Mouse (Mus musculus) left cerebral cortex, postnatal 10 days (tissue): Measurements from ENCODE around the gene Klc4. TPM values are rescaled to one million over a fixed set of nuclear protein-coding genes. Genes with fewer than 3 reads are reported as not detected.

Experiments
- DNase-seq, 2 experiments: peaks; one replicate each; pipeline ENCODE4 v3.0.0; 2021 to 2022; ENCODE audit warnings: low spot score in 2 of 2, mixed read lengths in 1 of 2; ENCODE audit errors: extremely low spot score in 1 of 2
- intact Hi-C: fragments of 180-260 bp; cut with DNase I; formaldehyde crosslinking; loops from one replicate; pipeline ENCODE4 v1.15.1; 2025
- total RNA-seq, 2 experiments: library from RNA; stranded (reverse); gene quantifications; 2 replicates each; pipeline ENCODE4 v1.2.3; 2021

The Klc4 gene
- 10 to 100 TPM; 14.7 to 15.0 TPM for total RNA-seq

- DNase-seq = peak; percentile 98 to 99
- intact Hi-C loops = loop anchor here (5.0 kb wide), 1 partner anchor 93 kb away; no protein-coding TSS in a partner anchor
These were observed at the start of gene Klc4, which contains the start of gene Mrpl2 for GRCm38 (mm10) chr17:46645561-46646321. Gene Klc4 (minus strand): TSS chr17:46646022. Gene Mrpl2 (plus strand): TSS chr17:46646229.

GRCm38 (mm10) chr17:46694517-46695063, 48.8 kb upstream of the Klc4 start:
- intact Hi-C loops = no loop called here
- no peak for DNase-seq

DNA sequence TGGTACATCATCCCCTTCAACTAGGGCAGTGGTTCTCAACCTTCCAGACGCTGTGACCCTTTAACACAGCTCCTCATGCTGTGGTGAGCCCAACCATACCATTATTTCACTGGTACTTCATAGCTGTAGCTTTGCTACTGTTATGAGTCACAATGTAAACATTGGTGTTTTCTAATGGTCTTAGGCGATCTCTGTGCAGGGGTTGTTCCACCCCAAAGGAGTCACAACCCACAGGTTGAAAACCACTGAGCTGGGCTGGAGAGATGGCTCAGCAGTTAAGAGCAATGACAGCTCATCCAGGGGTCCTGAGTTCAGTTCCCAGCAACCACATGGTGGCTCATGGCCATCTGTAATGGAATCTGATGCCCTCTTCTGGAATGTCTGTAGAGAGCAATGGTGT, 45.6 kb upstream of the Klc4 start:
- no peak for DNase-seq
- intact Hi-C loops = no loop called here

DNA sequence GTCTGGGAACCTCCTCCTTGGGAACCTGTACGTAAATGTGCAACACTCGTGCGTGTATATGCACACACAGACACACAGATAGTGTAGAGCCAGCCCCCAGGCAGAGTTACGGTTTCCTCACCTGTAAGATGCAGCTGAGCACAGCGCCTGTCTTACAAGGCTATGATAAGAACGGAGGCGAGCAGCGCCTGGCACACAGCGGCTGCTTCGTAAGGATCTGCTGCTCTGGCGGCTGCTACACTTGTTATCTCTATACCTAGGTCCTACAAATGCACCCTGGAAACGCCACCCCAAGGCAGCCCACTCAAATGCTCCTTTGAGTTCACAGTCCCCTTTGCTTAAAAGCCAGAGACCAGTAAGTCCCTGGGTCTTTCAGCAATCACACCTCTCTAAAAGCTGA, 44.8 kb upstream of the Klc4 start:
- no peak for DNase-seq
- intact Hi-C loops = no loop called here

DNA sequence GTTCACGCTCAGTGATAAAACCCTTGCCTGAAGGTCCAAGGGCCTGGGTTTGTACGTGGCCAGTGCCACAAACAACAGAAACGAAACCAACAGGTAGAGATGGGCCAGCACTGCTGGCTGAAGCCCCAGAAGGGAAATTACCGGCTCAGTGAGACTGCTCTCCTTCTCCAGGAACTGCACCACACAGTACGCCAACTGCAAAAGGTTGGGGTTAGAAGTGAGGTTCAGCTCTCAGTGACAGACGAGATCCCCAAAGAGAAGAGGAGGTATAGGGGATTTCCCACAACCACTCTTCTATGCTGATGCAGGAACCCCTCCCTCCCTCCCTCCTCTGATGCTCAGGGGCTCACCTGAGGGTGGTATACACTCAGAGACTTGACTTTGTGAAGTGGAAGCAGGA, 40.1 kb upstream of the Klc4 start:
- DNase-seq = no peak
- intact Hi-C loops = no loop called here

GRCm38 (mm10) chr17:46682654-46683389, 37.0 kb upstream of the Klc4 start:
- intact Hi-C loops = no loop called here

DNA sequence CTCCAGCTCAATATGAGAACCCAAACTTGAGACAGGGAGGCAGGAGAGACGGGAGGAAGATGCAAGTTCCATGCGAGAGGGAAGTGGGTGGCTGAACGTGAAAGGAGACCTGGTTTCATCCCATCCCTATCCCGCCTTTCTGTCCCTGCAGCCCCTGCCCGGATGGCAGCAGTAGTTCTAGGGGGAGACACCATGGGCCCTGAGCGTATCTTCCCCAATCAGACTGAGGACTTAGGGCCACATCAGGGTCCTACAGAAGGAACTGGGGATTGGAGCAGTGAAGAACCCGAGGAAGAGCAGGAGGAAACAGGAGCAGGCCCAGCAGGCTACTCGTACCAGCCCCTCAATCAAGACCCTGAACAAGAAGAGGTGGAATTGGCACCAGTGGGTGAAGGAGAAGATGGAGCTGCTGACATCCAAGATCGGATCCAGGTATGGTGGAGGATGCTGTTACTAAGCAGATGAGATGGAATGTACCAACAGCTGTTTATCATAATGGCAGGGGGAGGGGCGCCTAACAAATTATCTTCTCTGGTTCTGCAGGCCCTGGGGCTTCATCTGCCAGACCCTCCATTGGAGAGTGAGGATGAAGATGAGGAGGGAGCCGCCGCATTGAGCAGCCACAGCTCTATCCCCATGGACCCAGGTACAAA, 35.8 kb upstream of the Klc4 start:
- intact Hi-C loops = no loop called here
- DNase-seq = no peak

More at GRCm38 (mm10) chr17:46682654-46683389, 37.0 kb upstream of the Klc4 start:
- DNase-seq = peak in 1 of 2 experiments; percentile 60

- intact Hi-C loops = no loop called here
- peak; percentile 97 to 99 for DNase-seq
These were observed 35.0 kb upstream of the Klc4 start, which contains the start of gene Klhdc3 for GRCm38 (mm10) chr17:46680760-46681373. Gene Klhdc3 (minus strand): TSS chr17:46680914.

GRCm38 (mm10) chr17:46679843-46680759, 34.3 kb upstream of the Klc4 start:
- intact Hi-C loops = no loop called here
- peak in 1 of 2 experiments; percentile 79 for DNase-seq

DNA sequence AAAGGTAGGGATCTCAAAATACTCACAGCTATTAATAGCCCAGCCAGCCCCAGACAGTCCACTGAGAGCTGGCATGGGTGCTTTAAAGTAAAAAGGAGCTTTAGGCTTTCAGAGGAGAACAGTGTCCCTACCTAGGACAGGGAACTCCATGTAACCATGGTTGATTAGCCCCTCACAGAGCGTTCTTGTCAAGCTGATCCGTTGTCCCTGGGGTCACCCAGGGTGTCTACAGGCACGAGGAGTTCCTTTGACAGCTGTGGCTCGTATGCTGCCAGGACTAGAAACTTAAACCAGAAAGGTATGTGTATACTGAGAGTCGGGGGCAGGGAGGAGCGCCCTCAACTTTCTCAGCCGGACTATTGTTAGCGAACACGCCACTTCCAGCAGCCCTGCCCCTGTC, 33.1 kb upstream of the Klc4 start:
- intact Hi-C loops = no loop called here
- DNase-seq = no peak

- DNase-seq = no peak
These were observed 32.6 kb upstream of the Klc4 start, which contains the start of gene Mea1 for GRCm38 (mm10) chr17:46678416-46678815. Gene Mea1 (plus strand): TSS chr17:46678793.

DNA sequence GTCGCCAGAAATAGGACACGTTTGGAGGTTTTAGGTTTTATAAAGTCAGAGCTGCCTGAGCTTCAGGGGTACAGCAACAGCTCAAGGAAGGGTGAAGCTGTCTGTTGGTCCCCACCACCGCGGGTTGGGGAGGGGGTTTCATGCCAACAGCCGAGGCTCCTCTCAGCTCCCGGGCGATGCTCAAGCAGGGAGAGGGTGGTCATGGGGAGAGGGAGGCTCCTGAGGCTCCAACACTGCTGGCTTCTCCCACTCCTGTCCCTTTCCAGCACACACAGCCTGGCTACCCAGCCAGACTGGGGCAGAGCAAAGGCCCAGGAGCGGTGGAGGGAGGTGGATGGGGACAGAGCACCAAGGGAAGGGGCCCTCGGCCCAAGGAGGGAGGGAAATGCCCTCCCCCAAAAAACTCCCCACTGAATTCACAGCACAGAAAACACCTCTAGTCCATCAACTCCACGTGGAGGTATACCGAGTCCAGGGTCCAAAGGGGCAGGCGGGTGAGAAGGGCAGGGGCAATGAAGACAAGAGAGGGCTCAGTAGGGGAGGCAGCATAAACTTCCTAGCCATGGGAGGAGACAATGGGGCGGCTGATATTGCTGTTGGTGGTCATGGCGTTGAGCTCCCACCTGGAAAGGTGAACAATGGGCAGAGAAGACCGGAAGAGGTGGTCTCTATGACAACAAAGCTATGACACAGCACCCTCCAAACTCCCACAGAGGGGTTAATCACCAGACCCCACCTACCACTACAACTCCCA, 28.9 kb upstream of the Klc4 start:
- no peak for DNase-seq
- intact Hi-C loops = no loop called here

More at GRCm38 (mm10) chr17:46678416-46678815, 32.6 kb upstream of the Klc4 start, which contains the start of gene Mea1:
- intact Hi-C loops = no loop called here

DNA sequence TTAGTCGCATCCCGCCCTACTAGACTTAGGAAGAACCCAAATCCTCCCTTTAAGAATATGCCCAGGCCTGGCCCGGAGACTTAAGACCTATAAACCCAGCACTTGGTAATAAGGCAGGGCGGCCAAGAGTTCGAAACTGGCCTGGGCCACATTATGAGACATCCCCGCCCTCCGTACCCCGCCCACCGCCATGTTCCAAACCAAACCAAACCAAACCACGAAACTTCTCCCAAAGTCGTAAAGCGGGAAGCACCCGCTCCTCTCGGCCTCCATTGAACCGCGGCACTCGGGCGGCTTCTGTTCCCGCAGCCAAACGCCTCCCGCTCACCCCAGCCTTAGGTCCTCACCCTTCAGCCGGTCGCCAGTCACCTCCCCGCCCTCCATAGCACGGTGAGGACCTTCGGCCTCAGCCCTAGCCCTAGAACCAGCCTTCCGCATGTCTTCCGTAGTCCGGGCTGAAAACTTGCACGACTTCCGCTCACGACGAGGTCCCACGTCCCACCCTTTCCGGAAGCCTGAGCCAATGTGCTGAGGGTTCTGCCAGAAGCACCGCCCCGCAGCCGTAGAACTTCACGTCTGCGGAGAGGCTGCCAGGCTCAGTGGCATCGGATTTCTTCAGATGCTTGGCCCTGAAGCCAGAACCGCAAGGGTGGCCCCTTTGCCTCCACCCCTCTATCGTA, 28.2 kb upstream of the Klc4 start, which contains the start of gene Rrp36:
Gene Rrp36, minus strand, starts transcription at position 503 of the 680 bp plus-strand sequence.
- DNase-seq = peak; percentile 91 to 93
- intact Hi-C loops = no loop called here

GRCm38 (mm10) chr17:46669911-46670310, 24.1 kb upstream of the Klc4 start:
- intact Hi-C loops = no loop called here
- DNase-seq = no peak

GRCm38 (mm10) chr17:46667712-46668111, 21.9 kb upstream of the Klc4 start:
- peak in 1 of 2 experiments; percentile 84 for DNase-seq
- intact Hi-C loops = no loop called here

DNA sequence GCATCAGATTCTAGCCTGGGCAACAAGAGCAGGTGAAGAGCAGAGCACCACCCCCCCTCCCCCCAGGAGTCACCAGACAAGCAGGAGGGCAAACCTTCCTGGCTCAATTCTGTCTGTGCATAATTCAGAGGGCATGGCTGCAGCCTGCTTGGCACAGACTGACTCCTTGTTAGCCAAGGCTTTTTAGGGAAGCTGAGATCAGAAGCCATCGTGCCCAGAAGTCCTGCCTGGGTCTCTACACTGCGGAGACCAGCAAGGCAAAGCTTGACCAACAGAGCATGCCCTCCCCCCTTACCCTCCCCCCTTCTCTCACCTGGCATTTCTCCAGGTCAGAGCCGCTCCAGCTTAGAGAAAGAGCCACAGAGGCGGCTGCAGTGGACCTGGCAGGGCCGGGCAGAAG, 16.9 kb upstream of the Klc4 start:
- intact Hi-C loops = no loop called here
- DNase-seq = no peak
